Mouse (Mus musculus) kidney, postnatal 14 days (tissue): ENCODE results near the gene Tnnt3.

ENCODE experiments used
- DNase-seq: peaks from one replicate; pipeline ENCODE4 v3.0.0; 2022; ENCODE audit warnings: mixed read lengths

The Tnnt3 gene

GRCm38 (mm10) chr7:142509518-142509917, 10.9 kb downstream of the Tnnt3 start:
- DNase-seq: no peak

- DNase-seq: no peak
Measured at GRCm38 (mm10) chr7:142510021-142510777, 11.6 kb downstream of the Tnnt3 start.

DNA sequence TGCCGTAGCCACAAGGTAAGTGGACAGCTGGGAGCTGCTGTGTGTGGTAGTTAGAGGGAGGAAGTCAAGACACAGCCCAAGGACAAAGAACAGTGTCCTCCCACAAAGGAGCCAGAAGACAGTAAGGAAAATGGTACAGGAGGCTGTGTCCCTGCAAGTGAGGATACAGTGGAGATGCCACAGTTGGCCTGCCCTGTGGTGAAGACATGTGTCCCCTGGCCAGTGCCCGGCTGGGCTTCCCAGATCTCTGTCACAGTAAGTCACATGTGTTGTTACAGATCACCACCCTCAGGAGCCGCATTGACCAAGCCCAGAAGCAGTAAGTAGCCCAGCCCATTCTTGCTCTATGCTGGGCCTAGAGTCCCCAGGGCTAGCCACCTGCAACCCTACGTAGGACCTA, 15.4 kb downstream of the Tnnt3 start:
- no peak for DNase-seq

- no peak for DNase-seq
Measured at GRCm38 (mm10) chr7:142516221-142516978, 17.8 kb downstream of the Tnnt3 start.

DNA sequence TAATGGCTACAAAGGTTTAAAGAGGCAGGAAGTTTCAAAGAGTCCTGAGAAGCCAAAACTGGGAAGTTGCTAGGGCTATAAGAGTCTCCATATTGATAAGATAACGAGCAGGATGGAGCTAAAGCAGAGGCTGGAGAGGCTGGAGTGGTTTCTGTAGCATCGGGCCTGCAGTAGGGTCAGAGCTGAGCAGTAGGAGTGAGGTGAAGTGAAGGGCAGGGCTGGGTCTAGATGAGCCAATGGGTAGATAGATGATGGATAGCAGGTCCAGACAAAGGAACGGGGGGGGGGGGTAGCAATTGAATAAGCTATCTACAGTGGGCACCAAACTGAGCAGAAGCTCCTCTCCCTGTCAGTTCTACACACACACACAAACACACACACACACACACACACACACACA, 18.9 kb downstream of the Tnnt3 start:
- no peak for DNase-seq

DNA sequence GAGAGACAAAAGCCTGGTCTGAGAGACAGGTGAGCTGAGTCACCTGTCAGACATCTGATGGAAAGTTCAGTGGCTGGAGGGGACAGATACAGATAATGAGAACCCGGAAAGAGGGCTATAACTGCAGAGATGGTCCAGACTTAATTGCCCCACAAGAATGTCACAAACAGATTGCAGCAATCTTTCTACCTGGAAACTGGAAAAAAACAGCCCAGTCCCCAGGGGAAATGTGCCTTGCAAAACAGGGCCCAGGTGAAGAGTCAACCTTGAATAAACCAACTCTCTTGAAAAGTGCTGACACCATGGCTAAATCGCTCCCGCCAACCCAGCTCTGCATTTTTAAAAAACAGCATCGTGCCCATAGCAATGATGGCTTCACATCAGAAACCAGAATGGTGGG, 21.7 kb downstream of the Tnnt3 start:
- DNase-seq: no peak

- DNase-seq: peak; percentile 47
Measured at GRCm38 (mm10) chr7:142522352-142522751, 23.7 kb downstream of the Tnnt3 start.

DNA sequence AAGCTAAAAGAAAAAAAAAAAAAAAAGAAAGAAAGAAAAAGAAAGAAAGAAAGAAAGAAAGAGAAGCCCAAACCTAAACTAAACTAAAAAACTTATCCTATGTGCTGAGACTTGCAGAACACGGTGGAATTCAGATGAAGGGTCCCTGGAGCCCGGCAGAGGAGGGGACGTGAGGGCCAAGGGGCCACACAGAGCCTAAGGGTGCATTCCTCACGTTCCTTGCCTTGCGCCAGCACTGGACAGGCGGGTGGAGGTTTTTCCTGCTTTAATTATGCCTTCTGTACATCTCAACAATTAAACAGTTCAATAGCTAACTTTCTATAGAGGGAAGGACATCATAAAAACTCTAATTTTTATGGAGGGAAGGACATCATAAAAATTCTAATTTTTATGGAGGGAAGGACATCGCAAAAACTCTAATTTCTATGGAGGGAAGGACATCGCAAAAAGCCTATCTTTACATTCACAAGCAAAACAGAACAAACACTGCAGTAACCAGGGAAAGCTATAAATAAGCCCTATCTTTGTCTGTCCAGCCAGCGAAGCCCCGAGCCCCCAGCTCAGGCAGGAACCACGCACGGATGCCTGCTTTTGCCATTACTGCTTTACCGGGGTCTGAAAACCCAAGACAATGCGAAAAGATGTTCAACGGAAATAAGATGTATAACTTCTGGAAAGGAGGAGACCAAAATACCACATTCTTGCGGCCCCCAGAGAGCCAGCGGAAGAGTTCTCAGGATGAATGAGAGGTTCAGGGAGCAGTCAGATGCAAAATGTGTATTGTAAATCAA, 24.8 kb downstream of the Tnnt3 start:
- DNase-seq: peak; percentile 28

DNA sequence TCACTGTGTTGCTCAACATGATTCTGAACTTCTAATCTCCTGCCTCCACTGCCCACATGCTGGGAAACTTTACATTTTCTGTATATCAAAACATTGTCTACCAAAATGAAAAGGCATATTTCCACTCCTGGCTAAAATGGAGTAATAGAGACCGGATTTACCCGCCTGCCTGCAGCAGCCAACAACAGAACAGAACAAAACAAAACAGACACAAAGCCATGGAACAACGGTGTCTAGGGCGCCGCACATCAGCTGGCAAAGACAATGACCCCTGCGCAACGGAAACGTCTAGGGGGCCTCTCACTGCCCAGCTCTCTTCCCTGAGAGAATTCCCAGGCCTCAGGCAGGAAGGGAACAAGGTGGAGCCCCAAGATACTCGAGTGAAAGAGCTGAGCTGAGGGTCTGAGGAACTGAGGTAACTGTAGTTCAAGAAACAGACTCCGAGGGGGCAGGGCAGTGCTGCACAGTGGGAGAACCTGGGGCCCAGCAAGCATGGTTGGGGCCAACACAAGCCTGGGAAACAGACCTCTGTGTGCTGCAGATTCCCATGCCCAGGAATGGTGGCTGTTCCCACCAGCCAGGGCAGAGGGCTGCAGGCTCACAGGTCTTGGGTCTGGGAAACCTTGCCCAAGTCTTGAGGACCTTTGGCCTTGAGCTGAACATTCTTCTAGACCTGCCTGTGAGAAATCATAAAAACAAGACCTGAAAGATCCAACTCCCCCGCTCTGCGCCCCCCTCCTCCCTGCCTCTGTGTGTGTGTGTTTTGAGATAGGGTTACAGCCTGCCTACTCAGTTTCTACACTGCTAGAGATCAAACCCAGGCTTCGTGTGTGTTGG, 26.9 kb downstream of the Tnnt3 start:
- peak; percentile 36 for DNase-seq

- DNase-seq: peak; percentile 40
Measured at GRCm38 (mm10) chr7:142529350-142529749, 30.7 kb downstream of the Tnnt3 start.

- DNase-seq: no peak
Measured at GRCm38 (mm10) chr7:142531973-142532521, 33.4 kb downstream of the Tnnt3 start.

DNA sequence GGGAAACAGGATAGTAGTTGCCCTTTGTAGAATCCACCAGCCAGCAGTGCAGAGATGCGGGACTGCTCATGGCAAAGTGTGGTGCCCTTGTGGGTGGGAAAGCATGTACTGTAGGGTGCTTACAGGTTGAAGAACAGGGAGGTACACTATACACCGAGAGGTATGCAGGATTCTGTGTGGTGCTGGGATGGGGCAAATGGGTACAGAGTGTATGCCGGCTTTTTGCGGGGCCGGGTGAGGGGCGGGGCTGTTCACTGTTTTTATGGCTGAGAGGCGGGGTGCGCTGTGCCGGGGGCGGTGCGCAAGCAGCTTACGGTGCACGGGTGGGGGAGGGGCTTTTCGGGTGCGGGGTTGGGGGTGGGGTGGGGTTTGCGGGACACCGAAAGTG, 34.0 kb downstream of the Tnnt3 start, which contains the start of gene Mrpl23:
Gene Mrpl23, plus strand, starts transcription at position 16 of the 388 bp plus-strand sequence.
- no peak for DNase-seq

GRCm38 (mm10) chr7:142533059-142533855, 34.6 kb downstream of the Tnnt3 start:
- DNase-seq: peak; percentile 91

DNA sequence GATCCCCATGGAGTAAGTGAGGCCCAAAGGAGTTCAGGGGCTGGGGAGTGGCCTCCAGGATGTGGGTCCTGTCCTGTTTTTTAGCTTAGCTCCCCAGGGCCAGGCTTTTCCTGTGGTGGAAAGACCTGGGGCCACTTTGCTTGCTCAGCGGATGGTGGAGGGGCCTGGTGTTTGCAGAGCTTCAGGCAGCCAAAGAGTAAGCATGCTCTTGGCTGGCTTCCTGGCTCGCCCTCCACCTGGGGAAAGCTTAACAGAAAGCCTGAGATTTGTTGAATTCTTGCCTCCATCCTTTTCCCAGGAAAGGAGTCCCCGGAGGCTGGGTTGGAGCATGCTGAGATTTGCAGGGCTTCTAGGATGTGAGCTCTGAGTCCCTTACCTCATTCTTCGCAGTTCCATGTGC, 36.5 kb downstream of the Tnnt3 start:
- no peak for DNase-seq

GRCm38 (mm10) chr7:142535832-142536231, 37.2 kb downstream of the Tnnt3 start:
- no peak for DNase-seq

DNA sequence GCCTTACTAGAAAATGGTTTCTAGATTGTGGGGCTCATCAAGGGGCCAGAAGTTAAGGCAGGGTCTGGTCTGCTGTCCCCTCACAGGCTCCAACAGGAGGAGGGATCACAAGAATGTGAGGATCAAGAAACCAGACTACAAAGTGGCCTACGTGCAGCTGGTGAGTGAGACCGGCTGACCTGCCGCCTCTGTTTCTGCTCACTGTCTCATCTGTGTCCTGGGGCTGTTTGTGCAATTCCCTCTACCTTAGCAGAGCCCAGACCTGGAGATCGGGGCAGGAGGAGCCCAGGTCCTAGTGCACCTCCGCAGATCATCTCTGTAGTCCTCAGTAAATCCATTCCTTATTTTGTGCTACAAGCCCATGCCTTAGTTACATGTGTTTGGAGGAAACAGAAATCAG, 38.5 kb downstream of the Tnnt3 start:
- no peak for DNase-seq

- peak; percentile 66 for DNase-seq
Measured at GRCm38 (mm10) chr7:142537879-142538278, 39.2 kb downstream of the Tnnt3 start.

GRCm38 (mm10) chr7:142538291-142538690, 39.7 kb downstream of the Tnnt3 start:
- DNase-seq: no peak

DNA sequence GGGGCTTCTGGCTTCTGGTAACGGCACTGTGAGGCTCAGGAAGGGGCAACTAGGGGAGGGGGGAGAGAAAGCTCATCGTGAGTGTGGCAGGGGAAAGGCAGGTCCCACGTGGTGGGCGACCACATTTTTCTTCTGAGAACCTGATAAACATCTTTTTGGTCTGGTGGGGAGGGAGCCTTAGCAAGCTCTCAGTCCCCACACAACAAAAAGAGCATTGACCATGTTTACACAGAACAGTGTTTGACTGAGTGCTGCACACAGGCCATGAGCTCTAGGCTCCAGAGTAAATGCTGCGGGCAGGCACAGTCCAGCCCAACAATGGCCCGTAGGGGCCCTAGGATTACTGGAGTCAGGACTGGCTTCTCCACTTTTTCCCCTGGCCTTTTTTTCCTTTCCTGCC, 40.1 kb downstream of the Tnnt3 start:
- DNase-seq: no peak

DNA sequence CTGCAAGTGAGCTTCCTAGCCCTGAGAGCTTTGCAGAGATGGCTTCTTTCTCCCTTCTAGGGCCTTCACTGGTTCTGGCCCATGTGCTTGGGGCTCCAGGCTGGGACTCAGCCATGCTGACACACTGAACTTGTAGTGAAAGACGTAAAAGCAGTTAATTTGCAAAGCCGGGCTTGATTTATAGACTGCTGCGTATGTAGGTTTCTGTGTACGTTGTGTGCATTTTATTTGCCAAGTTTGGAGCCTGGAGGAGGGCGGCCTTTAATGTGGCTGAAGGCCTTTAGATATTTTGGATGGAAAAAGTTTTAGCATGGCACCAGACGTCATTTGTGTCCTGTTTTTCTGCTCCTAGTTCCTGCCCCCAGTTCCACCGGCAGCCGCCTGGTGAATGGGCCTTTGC, 41.2 kb downstream of the Tnnt3 start:
- DNase-seq: no peak

- no peak for DNase-seq
Measured at GRCm38 (mm10) chr7:142542771-142543303, 44.2 kb downstream of the Tnnt3 start.
